Mouse (Mus musculus) thymus, adult 2 months (tissue): Measurements from ENCODE around the gene Adgrv1.

Experiments used
- CTCF ChIP-seq: fragments of 200-500 bp; IDR thresholded peaks from 2 replicates; pipeline ENCODE4 v1.5.1; 2012; ENCODE audit warnings: mild to moderate bottlenecking, control low read depth, low read length, moderate library complexity, borderline replicate concordance; ENCODE audit not compliant: control insufficient read depth, poor library complexity, insufficient read depth; ENCODE audit errors: extremely low read depth
- POLR2A ChIP-seq: fragments of 200-500 bp; IDR thresholded peaks from 2 replicates; pipeline ENCODE4 v1.6.1; 2012; ENCODE audit warnings: mild to moderate bottlenecking, low read length, control low read depth, moderate library complexity; ENCODE audit not compliant: control insufficient read depth, poor library complexity, insufficient read depth; ENCODE audit errors: extremely low read depth

DNA sequence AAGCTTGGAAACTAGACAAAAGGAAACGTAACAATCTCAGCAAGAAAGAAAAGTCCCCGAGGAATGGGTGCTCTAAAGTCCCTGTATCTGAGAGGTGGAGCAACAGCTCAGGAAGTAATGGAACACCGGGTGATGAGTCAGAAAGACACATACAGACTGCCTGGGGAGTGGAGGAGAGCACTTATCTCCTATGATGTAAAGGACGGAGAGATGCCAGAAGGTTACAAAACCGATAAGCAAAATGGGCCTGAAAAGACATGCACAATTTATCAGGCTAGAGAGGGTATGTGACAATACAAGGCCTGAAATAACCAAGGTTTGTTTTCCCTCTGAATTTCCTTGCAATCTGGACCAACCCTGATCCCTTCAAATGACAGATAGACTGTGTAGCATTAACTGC is 320.8 kb downstream of the Adgrv1 start:
- no peak for TF ChIP-seq CTCF
- TF ChIP-seq POLR2A, result no peak
